Mouse (Mus musculus) brown adipose tissue, adult 24 weeks (tissue): ENCODE data around the gene B230217C12Rik. TPM values are rescaled to one million over a fixed set of nuclear protein-coding genes. Genes with fewer than 3 reads are reported as not detected.

ENCODE experiments used
- polyA plus RNA-seq: library from polyadenylated mRNA; stranded (reverse); fragments of >200 nt; gene quantifications from 2 replicates; pipeline ENCODE4 v1.2.4, GENCODE M21; 2012; ENCODE audit not compliant: missing spikeins, insufficient read depth, insufficient read length

The B230217C12Rik gene
- polyA plus RNA-seq, 1 experiment: 0.59 TPM

Other genes starting within 250 kb of the B230217C12Rik start
- gene Epop, start 211.1 kb upstream of the B230217C12Rik start, polyA plus RNA-seq: not detected in 2 replicates
- 10.9 and 12.9 TPM in 2 replicates for gene Mllt6, start 177.4 kb upstream of the B230217C12Rik start, polyA plus RNA-seq
- 420 and 579 TPM in 2 replicates for gene Cisd3, start 155.0 kb upstream of the B230217C12Rik start, polyA plus RNA-seq
- 6.8 and 12.7 TPM in 2 replicates for gene Pcgf2, start 140.3 kb upstream of the B230217C12Rik start, polyA plus RNA-seq
- gene Psmb3, start 137.4 kb upstream of the B230217C12Rik start, polyA plus RNA-seq: 364 and 464 TPM in 2 replicates
- gene Pip4k2b, start 96.1 kb upstream of the B230217C12Rik start, polyA plus RNA-seq: 6.1 and 10.3 TPM in 2 replicates
- gene Cwc25, start 74.2 kb upstream of the B230217C12Rik start, polyA plus RNA-seq: 5.8 and 7.1 TPM in 2 replicates
- not detected in 2 replicates for gene 1700001P01Rik, start 64.9 kb upstream of the B230217C12Rik start, polyA plus RNA-seq
- gene Rpl23, start 58.3 kb upstream of the B230217C12Rik start, polyA plus RNA-seq: 268 and 348 TPM in 2 replicates
- 56.3 and 58.1 TPM in 2 replicates for gene Lasp1, start 41.8 kb upstream of the B230217C12Rik start, polyA plus RNA-seq
- 1.3 and 1.8 TPM in 2 replicates for gene Fbxo47, start 43.4 kb downstream of the B230217C12Rik start, polyA plus RNA-seq
- gene Plxdc1, start 145.7 kb downstream of the B230217C12Rik start, polyA plus RNA-seq: 0.38 and 0.55 TPM in 2 replicates
- gene Arl5c, start 155.4 kb downstream of the B230217C12Rik start, polyA plus RNA-seq: 0.87 TPM in 1 of 2 replicates, not detected in the other
- gene Cacnb1, start 182.3 kb downstream of the B230217C12Rik start, polyA plus RNA-seq: 2.6 and 3.4 TPM in 2 replicates
- 937 and 961 TPM in 2 replicates for gene Rpl19, start 185.9 kb downstream of the B230217C12Rik start, polyA plus RNA-seq
- 0.44 TPM in 1 of 2 replicates, not detected in the other for gene Stac2, start 212.7 kb downstream of the B230217C12Rik start, polyA plus RNA-seq